Mouse (Mus musculus): ENCODE data around the gene Mrps35.

DNA sequence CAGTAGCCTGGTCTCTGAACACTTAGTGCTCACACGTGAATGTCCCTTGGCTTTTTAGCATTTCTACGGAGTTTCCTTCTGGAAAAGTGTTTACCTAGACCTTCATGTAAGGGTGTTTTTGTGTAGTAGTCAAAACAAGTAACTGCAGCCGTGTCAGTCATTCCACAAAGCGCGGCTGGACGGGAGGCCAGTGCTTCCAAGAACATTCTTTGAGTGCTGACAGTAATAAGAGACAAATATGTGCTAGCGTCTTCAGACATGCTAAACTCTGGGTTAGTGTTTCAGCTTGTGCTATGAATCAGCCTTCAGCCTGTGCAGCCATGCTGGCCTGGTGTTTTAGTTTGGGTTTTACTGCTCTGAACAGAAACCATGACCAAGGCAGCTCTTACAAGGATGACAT lies 20.1 kb downstream of the Mrps35 start:
- TF ChIP-seq CTCF (IDR thresholded peaks at IDR 0.05; ENCODE audit: extremely low read depth, insufficient read length, insufficient replicate concordance, low read depth, low read length) (no peak), POLR2A (IDR thresholded peaks at IDR 0.05; ENCODE audit: low read depth, low read length) (no peak)

Measured in small intestine, adult 2 months (tissue).